Mouse (Mus musculus): ENCODE data around the gene Fblim1.
A peak's percentile ranks its signal among the peaks of the same experiment; 100 is the strongest.

The Fblim1 gene

GRCm38 (mm10) chr4:141625774-141626550, 20.1 kb upstream of the Fblim1 start:
- no peak for DNase-seq (ENCODE audit: low read depth, low spot score)

GRCm38 (mm10) chr4:141624983-141625773, 19.3 kb upstream of the Fblim1 start:
- peak; percentile 32 for DNase-seq (ENCODE audit: low read depth, low spot score)

GRCm38 (mm10) chr4:141624134-141624533, 18.2 kb upstream of the Fblim1 start:
- no peak for DNase-seq (ENCODE audit: low read depth, low spot score)

GRCm38 (mm10) chr4:141623666-141624065, 17.8 kb upstream of the Fblim1 start, which contains the start of gene Slc25a34:
Gene Slc25a34 (minus strand): TSS chr4:141623821.
- no peak for DNase-seq (ENCODE audit: low read depth, low spot score)

- DNase-seq (ENCODE audit: low read depth, low spot score) = no peak
Measured at GRCm38 (mm10) chr4:141623037-141623436, 17.1 kb upstream of the Fblim1 start.

GRCm38 (mm10) chr4:141622580-141622979, 16.7 kb upstream of the Fblim1 start:
- DNase-seq (ENCODE audit: low read depth, low spot score) = no peak

- DNase-seq (ENCODE audit: low read depth, low spot score) = no peak
Measured at GRCm38 (mm10) chr4:141622091-141622490, 16.2 kb upstream of the Fblim1 start.

GRCm38 (mm10) chr4:141621297-141621696, 15.4 kb upstream of the Fblim1 start:
- no peak for DNase-seq (ENCODE audit: low read depth, low spot score)

- no peak for DNase-seq (ENCODE audit: low read depth, low spot score)
Measured at GRCm38 (mm10) chr4:141619299-141619883, 13.5 kb upstream of the Fblim1 start.

- peak; percentile 62 for DNase-seq (ENCODE audit: low read depth, low spot score)
Measured at GRCm38 (mm10) chr4:141618565-141619243, 12.8 kb upstream of the Fblim1 start, which contains the start of gene Tmem82. Gene Tmem82 (minus strand): TSS chr4:141618633.

- no peak for DNase-seq (ENCODE audit: low read depth, low spot score)
Measured at GRCm38 (mm10) chr4:141617863-141618564, 12.1 kb upstream of the Fblim1 start.

GRCm38 (mm10) chr4:141617299-141617698, 11.4 kb upstream of the Fblim1 start:
- peak; percentile 57 for DNase-seq (ENCODE audit: low read depth, low spot score)

GRCm38 (mm10) chr4:141616811-141617210, 10.9 kb upstream of the Fblim1 start:
- DNase-seq (ENCODE audit: low read depth, low spot score) = no peak

GRCm38 (mm10) chr4:141614946-141615345, 9.1 kb upstream of the Fblim1 start:
- DNase-seq (ENCODE audit: low read depth, low spot score) = no peak

- DNase-seq (ENCODE audit: low read depth, low spot score) = no peak
Measured at GRCm38 (mm10) chr4:141609538-141609937, 3.6 kb upstream of the Fblim1 start.

- no peak for DNase-seq (ENCODE audit: low read depth, low spot score)
Measured at GRCm38 (mm10) chr4:141605421-141605820, 475 bp downstream of the Fblim1 start.

- no peak for DNase-seq (ENCODE audit: low read depth, low spot score)
Measured at GRCm38 (mm10) chr4:141604493-141604892, 1.4 kb downstream of the Fblim1 start.

GRCm38 (mm10) chr4:141603921-141604320, 2.0 kb downstream of the Fblim1 start:
- DNase-seq (ENCODE audit: low read depth, low spot score) = no peak

- DNase-seq (ENCODE audit: low read depth, low spot score) = no peak
Measured at GRCm38 (mm10) chr4:141602523-141603223, 3.2 kb downstream of the Fblim1 start.

- DNase-seq (ENCODE audit: low read depth, low spot score) = no peak
Measured at GRCm38 (mm10) chr4:141601148-141601862, 4.6 kb downstream of the Fblim1 start.

All from forelimb bud, embryonic 11.5 days (tissue).